Mouse (Mus musculus): ENCODE data around the gene Arl14. TPM values are rescaled to one million over a fixed set of nuclear protein-coding genes. Genes with fewer than 3 reads are reported as not detected.

The Arl14 gene
- total and polyA plus RNA-seq, 2 experiments from 2014 or later: not detected

GRCm38 (mm10) chr3:69185244-69185643, 37.0 kb upstream of the Arl14 start:
- no peak overlapping the region for H3K9ac ChIP-seq
- ATAC-seq (no peak), DNase-seq (no peak)
- no peaks in the 10 kb centered on the region for H3K4me1 ChIP-seq (ENCODE audit: insufficient read depth)
- no peak overlapping the region for H3K27ac ChIP-seq (ENCODE audit: low read depth, low read length)
- H3K36me3 ChIP-seq (ENCODE audit: insufficient read depth): no peaks in the 10 kb centered on the region
- H3K27me3 ChIP-seq (ENCODE audit: insufficient read depth, low read length): no peaks in the 10 kb centered on the region
- TF ChIP-seq CTCF (IDR thresholded peaks at IDR 0.05; ENCODE audit: low read depth): no peak
- H3K9me3 ChIP-seq (ENCODE audit: low read length): no peaks in the 10 kb centered on the region
- no peak overlapping the region for H3K4me2 ChIP-seq (ENCODE audit: low read depth)
- no peak overlapping the region for H3K4me3 ChIP-seq (ENCODE audit: low read depth, low read length)
- WGBS: 89% methylated on average over 7 of the region's 7 CpGs

GRCm38 (mm10) chr3:69186031-69186430, 36.2 kb upstream of the Arl14 start:
- 72% methylated on average over 4 of the region's 4 CpGs for WGBS
- ATAC-seq (no peak), DNase-seq (no peak)
- no peak for TF ChIP-seq CTCF (IDR thresholded peaks at IDR 0.05; ENCODE audit: low read depth)
- Histone ChIP-seq H3K4me2 (ENCODE audit: low read depth) (no peak overlapping the region), H3K4me3 (ENCODE audit: low read depth, low read length) (no peak overlapping the region), H3K36me3 (ENCODE audit: insufficient read depth) (no peaks in the 10 kb centered on the region), H3K9me3 (ENCODE audit: low read length) (no peaks in the 10 kb centered on the region), H3K27ac (ENCODE audit: low read depth, low read length) (no peak overlapping the region), H3K4me1 (ENCODE audit: insufficient read depth) (no peaks in the 10 kb centered on the region), H3K27me3 (ENCODE audit: insufficient read depth, low read length) (no peaks in the 10 kb centered on the region), H3K9ac (no peak overlapping the region)

GRCm38 (mm10) chr3:69186643-69187042, 35.6 kb upstream of the Arl14 start:
- H3K9me3 ChIP-seq (ENCODE audit: low read length): no peaks in the 10 kb centered on the region
- no peak overlapping the region for H3K9ac ChIP-seq
- no peak overlapping the region for H3K4me3 ChIP-seq (ENCODE audit: low read depth, low read length)
- ATAC-seq: peak; percentile 65; the same call in 1 of the 2 replicates
- H3K36me3 ChIP-seq (ENCODE audit: insufficient read depth): no peaks in the 10 kb centered on the region
- no peak for TF ChIP-seq CTCF (IDR thresholded peaks at IDR 0.05; ENCODE audit: low read depth)
- DNase-seq: peak; percentile 13
- no peak overlapping the region for H3K4me2 ChIP-seq (ENCODE audit: low read depth)
- H3K27me3 ChIP-seq (ENCODE audit: insufficient read depth, low read length): no peaks in the 10 kb centered on the region
- WGBS: 51% methylated on average over 16 of the region's 16 CpGs
- no peaks in the 10 kb centered on the region for H3K4me1 ChIP-seq (ENCODE audit: insufficient read depth)
- H3K27ac ChIP-seq (ENCODE audit: low read depth, low read length): no peak overlapping the region

GRCm38 (mm10) chr3:69192995-69193394, 29.2 kb upstream of the Arl14 start:
- no peaks in the 10 kb centered on the region for H3K27me3 ChIP-seq (ENCODE audit: insufficient read depth, low read length)
- H3K4me1 ChIP-seq (ENCODE audit: insufficient read depth): no peaks in the 10 kb centered on the region
- no peak overlapping the region for H3K4me2 ChIP-seq (ENCODE audit: low read depth)
- no peak overlapping the region for H3K4me3 ChIP-seq (ENCODE audit: low read depth, low read length)
- no peak overlapping the region for H3K27ac ChIP-seq (ENCODE audit: low read depth, low read length)
- DNase-seq (no peak), ATAC-seq (no peak)
- H3K9me3 ChIP-seq (ENCODE audit: low read length): no peaks in the 10 kb centered on the region
- no peak for TF ChIP-seq CTCF (IDR thresholded peaks at IDR 0.05; ENCODE audit: low read depth)
- no peak overlapping the region for H3K9ac ChIP-seq
- WGBS: 93% methylated on average over 3 of the region's 3 CpGs
- no peaks in the 10 kb centered on the region for H3K36me3 ChIP-seq (ENCODE audit: insufficient read depth)

DNA sequence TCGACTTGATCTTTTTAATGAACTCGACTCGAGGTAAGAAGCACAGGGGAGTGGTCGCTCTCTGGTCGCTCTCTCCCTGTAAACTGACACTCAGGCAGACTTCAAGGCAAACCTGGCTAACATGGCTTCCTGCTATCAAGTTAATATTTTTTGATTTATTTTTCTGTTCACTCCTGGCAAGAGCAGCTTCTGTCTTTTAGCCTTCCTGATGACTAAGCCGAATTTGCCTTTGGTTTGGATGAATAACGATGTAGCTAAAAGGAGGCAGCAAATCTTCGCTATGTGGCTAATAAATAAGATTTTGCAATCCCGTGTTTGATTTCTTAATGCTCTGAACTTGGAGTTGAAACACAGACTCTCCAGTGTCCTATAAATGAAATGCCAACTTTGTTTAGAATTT, 27.7 kb upstream of the Arl14 start:
- no peak overlapping the region for H3K4me2 ChIP-seq (ENCODE audit: low read depth)
- H3K27me3 ChIP-seq (ENCODE audit: insufficient read depth, low read length): no peaks in the 10 kb centered on the region
- no peaks in the 10 kb centered on the region for H3K36me3 ChIP-seq (ENCODE audit: insufficient read depth)
- H3K4me1 ChIP-seq (ENCODE audit: insufficient read depth): no peaks in the 10 kb centered on the region
- no peak overlapping the region for H3K4me3 ChIP-seq (ENCODE audit: low read depth, low read length)
- H3K9ac ChIP-seq: no peak overlapping the region
- ATAC-seq (no peak), DNase-seq (no peak)
- no peak for TF ChIP-seq CTCF (IDR thresholded peaks at IDR 0.05; ENCODE audit: low read depth)
- 53% methylated on average over 9 of the region's 9 CpGs for WGBS
- H3K9me3 ChIP-seq (ENCODE audit: low read length): no peaks in the 10 kb centered on the region
- H3K27ac ChIP-seq (ENCODE audit: low read depth, low read length): no peak overlapping the region

GRCm38 (mm10) chr3:69195251-69195650, 27.0 kb upstream of the Arl14 start:
- DNase-seq: no peak
- no peak for ATAC-seq
- Histone ChIP-seq H3K4me1 (ENCODE audit: insufficient read depth) (no peaks in the 10 kb centered on the region), H3K27ac (ENCODE audit: low read depth, low read length) (no peak overlapping the region), H3K9ac (no peak overlapping the region), H3K4me3 (ENCODE audit: low read depth, low read length) (no peak overlapping the region), H3K4me2 (ENCODE audit: low read depth) (no peak overlapping the region), H3K36me3 (ENCODE audit: insufficient read depth) (no peaks in the 10 kb centered on the region), H3K9me3 (ENCODE audit: low read length) (no peaks in the 10 kb centered on the region), H3K27me3 (ENCODE audit: insufficient read depth, low read length) (no peaks in the 10 kb centered on the region)
- TF ChIP-seq CTCF (IDR thresholded peaks at IDR 0.05; ENCODE audit: low read depth): no peak
- 59% methylated on average over 8 of the region's 8 CpGs for WGBS

DNA sequence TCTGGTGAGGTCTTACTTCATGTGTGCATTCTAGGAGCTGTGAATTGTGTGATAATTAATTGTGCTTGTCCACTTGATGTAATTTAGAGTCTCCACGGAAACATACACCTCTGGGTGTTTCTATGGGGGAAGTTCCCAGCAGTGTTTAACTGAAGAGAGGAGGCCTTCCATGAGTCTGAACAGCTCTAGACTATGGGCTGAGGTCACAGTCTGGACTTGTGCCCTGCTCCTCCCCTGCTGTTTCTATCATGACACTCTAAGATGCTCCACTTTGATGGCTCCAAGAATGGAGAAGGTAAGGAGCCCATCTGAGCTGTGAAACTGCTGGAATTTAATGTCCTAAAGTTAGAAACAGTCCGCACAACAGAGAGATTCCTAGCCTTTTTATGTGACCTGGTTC, 24.1 kb upstream of the Arl14 start:
- no peak overlapping the region for H3K27ac ChIP-seq (ENCODE audit: low read depth, low read length)

DNA sequence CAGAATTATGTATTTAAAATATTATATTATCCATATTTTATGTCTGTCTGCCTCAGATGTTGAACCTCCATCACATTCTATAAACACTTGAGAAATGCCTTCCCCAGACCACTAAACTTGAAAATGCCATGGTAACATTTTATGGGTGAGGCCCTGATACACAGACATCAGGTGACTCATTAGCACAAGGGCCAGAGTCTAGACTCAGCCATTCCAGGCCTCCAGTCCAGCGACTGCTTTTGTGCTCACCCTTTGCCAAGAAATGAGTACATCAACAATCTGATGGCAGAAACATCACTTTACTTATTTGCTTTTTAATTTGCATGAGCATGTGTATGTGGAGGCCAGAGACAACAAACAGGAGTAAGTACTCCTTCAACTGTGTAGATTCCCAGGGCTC, 22.0 kb upstream of the Arl14 start:
- no peak for TF ChIP-seq CTCF (IDR thresholded peaks at IDR 0.05; ENCODE audit: low read depth)
- Histone ChIP-seq H3K9ac (no peak overlapping the region), H3K36me3 (ENCODE audit: insufficient read depth) (no peaks in the 10 kb centered on the region), H3K27me3 (ENCODE audit: insufficient read depth, low read length) (no peaks in the 10 kb centered on the region), H3K9me3 (ENCODE audit: low read length) (no peaks in the 10 kb centered on the region), H3K4me1 (ENCODE audit: insufficient read depth) (no peaks in the 10 kb centered on the region), H3K4me3 (ENCODE audit: low read depth, low read length) (no peak overlapping the region), H3K4me2 (ENCODE audit: low read depth) (no peak overlapping the region), H3K27ac (ENCODE audit: low read depth, low read length) (no peak overlapping the region)
- DNase-seq (no peak), ATAC-seq (no peak)
- 60% methylated on average over 1 of the region's 1 CpGs for WGBS

More for the DNA sequence above, 24.1 kb upstream of the Arl14 start:
- DNase-seq (no peak), ATAC-seq (no peak)
- Histone ChIP-seq H3K4me3 (ENCODE audit: low read depth, low read length) (no peak overlapping the region), H3K36me3 (ENCODE audit: insufficient read depth) (no peaks in the 10 kb centered on the region), H3K9me3 (ENCODE audit: low read length) (no peaks in the 10 kb centered on the region), H3K27me3 (ENCODE audit: insufficient read depth, low read length) (no peaks in the 10 kb centered on the region), H3K4me2 (ENCODE audit: low read depth) (no peak overlapping the region), H3K4me1 (ENCODE audit: insufficient read depth) (no peaks in the 10 kb centered on the region), H3K9ac (no peak overlapping the region)
- no peak for TF ChIP-seq CTCF (IDR thresholded peaks at IDR 0.05; ENCODE audit: low read depth)
- 60% methylated on average over 2 of the region's 2 CpGs for WGBS
